Mouse (Mus musculus) fat pad, adult 2 months (tissue): ENCODE measurements around the gene Nup43.

ENCODE experiments used
- DNase-seq: peaks from one replicate; pipeline ENCODE4 v3.0.0-alpha.2; 2011; ENCODE audit warnings: low read depth, low spot score; ENCODE audit errors: extremely low read depth

The Nup43 gene

DNA sequence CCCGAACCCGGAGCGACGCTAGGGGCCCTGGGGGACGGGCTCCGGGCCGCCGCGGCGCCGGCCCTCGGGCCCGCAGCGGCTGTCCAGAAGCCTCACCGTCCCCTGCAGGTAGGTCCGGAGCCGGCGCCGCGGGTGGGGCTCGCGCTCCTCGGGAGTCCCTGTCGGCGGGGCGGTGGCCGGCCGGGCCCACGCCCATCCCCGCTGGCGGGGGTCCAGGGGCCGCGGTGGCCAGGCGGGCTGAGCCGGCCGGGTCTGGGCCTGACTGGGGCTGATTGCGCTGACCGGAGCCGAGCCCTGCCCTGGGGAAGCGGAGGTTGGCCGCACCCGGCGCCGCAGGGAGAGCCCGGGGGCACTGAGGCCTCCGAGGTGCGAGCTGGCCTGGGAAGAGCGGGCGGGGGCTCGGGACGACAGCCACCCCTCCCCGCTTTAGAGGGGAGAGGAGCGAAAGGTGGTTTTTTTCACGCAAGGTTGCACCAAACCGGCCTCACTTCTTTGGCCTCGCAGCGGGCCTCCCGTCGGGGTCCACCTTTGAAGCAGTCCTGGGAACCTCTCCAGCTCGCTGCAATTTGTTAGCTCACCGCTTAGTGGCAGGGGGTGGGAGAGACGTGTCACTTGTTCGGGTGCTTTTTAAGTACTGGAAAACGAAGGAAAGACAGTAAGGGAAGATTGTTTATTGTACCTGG, 14.2 kb downstream of the Nup43 start:
- DNase-seq: no peak

DNA sequence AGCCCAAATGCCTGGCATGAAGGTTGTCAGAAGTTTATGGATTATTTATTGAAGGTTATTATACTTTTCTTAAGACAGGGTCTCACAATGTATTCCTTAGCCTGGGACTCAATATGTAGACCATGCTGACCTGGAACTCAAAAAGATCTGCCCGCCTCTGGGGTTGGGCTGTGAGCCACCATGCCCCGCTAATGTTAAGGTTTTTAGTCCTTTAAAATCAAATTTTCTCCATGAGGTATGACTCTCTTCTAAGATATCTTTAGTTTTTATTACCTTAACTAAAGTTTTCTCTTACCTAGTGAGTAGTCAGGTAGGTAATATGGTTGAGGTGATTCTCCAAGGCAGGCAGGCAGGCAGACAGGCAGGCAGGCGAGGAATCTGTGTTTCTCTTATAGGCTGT, 14.9 kb downstream of the Nup43 start:
- no peak for DNase-seq

DNA sequence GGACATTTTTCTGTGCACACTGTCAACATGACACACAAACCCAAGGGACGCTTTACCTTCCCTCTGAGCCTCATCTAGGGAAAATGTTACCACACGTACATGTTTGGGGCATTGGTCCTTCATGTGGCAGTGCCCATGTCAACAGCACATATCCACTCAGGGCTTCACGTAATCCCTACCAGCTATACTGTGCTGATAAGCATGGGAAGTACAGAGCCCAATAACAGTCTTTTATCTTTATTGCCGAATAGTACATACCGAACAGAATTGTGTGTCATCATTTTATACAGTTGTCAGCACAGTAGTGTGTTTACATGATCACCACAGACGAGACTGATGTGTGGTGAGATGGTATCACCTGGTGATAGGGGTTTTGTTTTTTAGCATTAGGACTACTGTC, 19.6 kb downstream of the Nup43 start:
- DNase-seq: no peak

DNA sequence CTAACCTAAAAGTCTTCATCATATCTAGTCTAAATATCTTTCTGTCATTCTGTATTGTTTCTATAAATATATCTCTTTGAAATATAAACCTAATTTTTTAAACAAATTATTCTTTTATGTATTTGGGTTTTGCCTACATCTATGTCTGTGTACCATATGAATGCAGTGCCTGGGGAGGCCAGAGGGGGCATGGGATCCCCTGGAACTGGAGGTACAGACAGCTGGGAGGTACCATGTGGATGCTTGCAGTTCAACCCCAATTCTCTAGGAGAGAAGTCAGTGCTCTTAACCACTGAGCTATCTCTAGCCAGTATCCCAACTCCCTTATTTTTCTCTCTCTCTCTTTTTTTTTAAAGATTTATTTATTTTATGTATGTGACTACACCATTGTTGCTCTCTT, 28.0 kb downstream of the Nup43 start:
- DNase-seq: no peak

DNA sequence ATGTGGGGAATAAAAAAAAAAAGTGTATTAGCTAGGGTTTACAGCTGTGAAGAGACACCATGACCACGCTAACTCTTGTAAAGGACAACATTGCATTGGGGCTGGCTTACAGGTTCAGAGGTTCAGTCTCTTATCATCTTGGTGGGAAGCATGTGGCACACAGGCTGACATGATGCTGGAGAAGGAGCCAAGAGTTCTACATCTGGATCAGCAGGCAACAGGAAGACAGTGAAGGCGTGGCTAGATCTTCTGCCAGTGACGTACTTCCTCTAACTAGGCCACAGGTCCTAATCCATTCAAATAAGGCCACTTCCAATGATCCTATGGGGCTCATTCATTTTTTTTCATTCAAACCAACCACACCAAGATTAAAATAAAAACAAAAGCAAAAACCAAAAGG, 32.8 kb downstream of the Nup43 start:
- no peak for DNase-seq

- no peak for DNase-seq
Observed at GRCm38 (mm10) chr10:7702586-7702985, 35.3 kb downstream of the Nup43 start.

GRCm38 (mm10) chr10:7710121-7710520, 42.8 kb downstream of the Nup43 start:
- no peak for DNase-seq

GRCm38 (mm10) chr10:7712506-7712905, 45.2 kb downstream of the Nup43 start:
- no peak for DNase-seq

DNA sequence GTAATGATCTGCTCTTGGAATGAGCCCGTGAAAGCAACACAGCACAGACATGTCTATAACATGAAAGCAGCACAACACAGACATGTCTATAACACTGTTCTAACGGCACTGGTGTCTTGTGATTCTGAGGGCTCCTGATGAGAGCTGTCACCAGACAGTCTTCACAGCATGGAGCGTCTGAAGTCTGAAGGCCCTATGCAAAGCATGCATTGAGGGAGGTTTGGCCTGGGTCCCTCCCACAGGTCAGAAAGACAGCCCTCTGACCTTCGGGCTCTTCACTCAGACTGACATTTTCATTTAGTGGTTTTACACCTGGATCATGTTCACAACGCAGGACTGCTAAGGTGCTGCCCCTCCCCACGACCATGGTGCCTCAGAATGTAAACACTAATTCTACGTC, 47.8 kb downstream of the Nup43 start:
- no peak for DNase-seq

DNA sequence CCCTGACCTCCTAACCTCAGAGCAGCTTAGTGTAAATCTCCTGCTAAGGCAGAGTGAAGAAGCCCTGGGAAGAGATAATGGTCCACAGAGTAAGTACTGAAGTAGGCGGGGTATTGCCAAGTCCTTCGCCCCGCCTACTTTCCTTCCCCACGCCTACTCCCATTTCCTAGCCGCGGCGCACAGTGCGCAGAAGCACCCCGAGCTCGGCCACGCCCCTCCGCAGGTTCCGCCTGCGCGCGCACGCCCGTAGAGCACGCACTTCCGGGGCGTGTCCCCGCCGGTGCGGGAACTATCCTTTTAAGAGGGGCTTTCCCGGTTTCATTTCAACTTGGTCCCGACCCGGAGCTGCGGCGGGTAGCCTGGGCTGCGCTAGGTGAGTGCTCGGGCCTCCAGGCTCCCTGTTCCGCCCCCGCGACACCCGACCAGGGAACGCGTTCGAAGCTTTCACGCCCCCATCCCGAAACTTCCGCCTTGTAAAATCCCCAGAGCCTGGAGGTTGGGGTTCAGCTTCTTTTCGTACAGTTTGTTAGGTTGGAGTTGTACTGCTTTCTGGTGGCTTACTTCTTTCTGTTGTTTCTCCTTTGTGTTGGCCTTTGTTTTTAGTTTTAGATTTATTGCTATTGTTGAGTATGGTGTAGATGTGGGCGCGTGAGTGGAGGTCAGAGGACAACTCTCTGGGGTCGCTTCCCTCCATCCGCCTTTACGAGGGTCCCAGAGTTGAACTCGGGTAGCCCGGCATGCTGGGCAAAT, 58.6 kb downstream of the Nup43 start, which contains the start of gene Katna1:
TSS of gene Katna1 (plus strand) at position 250 of the 750 bp plus-strand sequence.
- DNase-seq: peak; percentile 58

DNA sequence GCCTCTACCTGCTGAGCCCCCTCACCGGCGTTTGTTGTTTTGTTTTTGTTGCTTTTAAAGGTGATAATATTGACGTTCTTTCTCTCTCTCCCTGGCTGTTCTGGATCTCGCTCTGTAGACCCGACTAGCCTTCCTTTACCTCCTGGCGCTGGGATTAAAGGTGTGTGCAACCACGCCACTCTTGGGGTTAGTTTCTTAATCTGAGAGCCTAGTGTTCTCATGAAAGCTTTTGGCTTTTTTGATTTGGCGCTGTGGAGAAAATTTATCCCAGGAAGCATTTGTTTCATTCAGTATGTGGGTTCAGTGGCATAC, 59.2 kb downstream of the Nup43 start:
- DNase-seq: no peak

DNA sequence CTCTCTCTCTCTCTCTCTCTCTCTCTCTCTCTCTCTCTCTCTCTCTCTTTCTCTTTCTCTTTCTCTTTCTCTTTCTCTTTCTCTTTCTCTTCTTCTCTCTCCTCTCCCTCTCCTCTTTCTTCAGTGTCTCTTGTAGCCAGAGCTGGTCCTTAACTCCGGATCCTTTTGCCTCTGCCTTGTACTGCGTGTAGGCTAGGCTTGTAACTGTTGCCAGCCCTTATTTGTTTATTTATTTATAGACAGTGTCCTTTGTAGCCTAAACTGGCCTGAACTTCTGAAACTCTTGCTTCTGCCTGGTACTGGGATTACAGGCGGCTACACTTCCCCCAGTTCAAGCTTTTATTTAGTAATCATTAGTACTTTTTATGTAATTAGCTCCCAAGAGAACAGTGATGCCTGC, 59.7 kb downstream of the Nup43 start:
- DNase-seq: no peak
